Mouse (Mus musculus): ENCODE data around the gene Oip5. TPM values are rescaled to one million over a fixed set of nuclear protein-coding genes. Genes with fewer than 3 reads are reported as not detected.

The Oip5 gene
- polyA plus RNA-seq (2012; rRNA removed; ENCODE audit: low replicate concordance), result 2.9 and 5.1 TPM in 2 replicates

GRCm38 (mm10) chr2:119618199-119618982 lies at the start of gene Oip5, which contains the start of gene Nusap1:
Gene Oip5 (minus strand): TSS chr2:119618469.
Gene Nusap1 (plus strand): TSS chr2:119618298.

GRCm38 (mm10) chr2:119662220-119663182 lies 44.2 kb upstream of the Oip5 start, which contains the start of gene Ndufaf1:
Gene Ndufaf1 (minus strand): TSS chr2:119662827.

Other genes starting within 250 kb of the Oip5 start
- gene Ino80, start 140.8 kb downstream of the Oip5 start, polyA plus RNA-seq (2012; rRNA removed; ENCODE audit: low replicate concordance), result 8.3 and 11.0 TPM in 2 replicates
- 1.0 and 2.6 TPM in 2 replicates for gene Exd1, start 70.8 kb downstream of the Oip5 start, polyA plus RNA-seq (2012; rRNA removed; ENCODE audit: low replicate concordance)
- gene Chp1, start 70.8 kb downstream of the Oip5 start, polyA plus RNA-seq (2012; rRNA removed; ENCODE audit: low replicate concordance), result 210 and 560 TPM in 2 replicates
- 0.42 and 1.5 TPM in 2 replicates for gene Nusap1, start 171 bp downstream of the Oip5 start, polyA plus RNA-seq (2012; rRNA removed; ENCODE audit: low replicate concordance)
- gene Ndufaf1, start 44.4 kb upstream of the Oip5 start, polyA plus RNA-seq (2012; rRNA removed; ENCODE audit: low replicate concordance), result 7.3 and 9.0 TPM in 2 replicates
- 8.4 and 11.6 TPM in 2 replicates for gene Rtf1, start 56.6 kb upstream of the Oip5 start, polyA plus RNA-seq (2012; rRNA removed; ENCODE audit: low replicate concordance)
- gene Itpka, start 123.9 kb upstream of the Oip5 start, polyA plus RNA-seq (2012; rRNA removed; ENCODE audit: low replicate concordance), result 3.4 and 4.1 TPM in 2 replicates
- 0.11 and 1.7 TPM in 2 replicates for gene Ltk, start 142.0 kb upstream of the Oip5 start, polyA plus RNA-seq (2012; rRNA removed; ENCODE audit: low replicate concordance)
- 16.6 and 25.9 TPM in 2 replicates for gene Rpap1, start 169.1 kb upstream of the Oip5 start, polyA plus RNA-seq (2012; rRNA removed; ENCODE audit: low replicate concordance)
- gene Tyro3, start 179.3 kb upstream of the Oip5 start, polyA plus RNA-seq (2012; rRNA removed; ENCODE audit: low replicate concordance), result 1.9 and 12.4 TPM in 2 replicates